Mouse (Mus musculus) kidney, postnatal 14 days (tissue): ENCODE data around the gene Gm20388.
A peak's percentile ranks its signal among the peaks of the same experiment; 100 is the strongest.

ENCODE experiments used
- DNase-seq: peaks from one replicate; pipeline ENCODE4 v3.0.0; 2022; ENCODE audit warnings: mixed read lengths

The Gm20388 gene

GRCm38 (mm10) chr8:120502428-120502827 is 591.8 kb downstream of the Gm20388 start:
- no peak for DNase-seq

DNA sequence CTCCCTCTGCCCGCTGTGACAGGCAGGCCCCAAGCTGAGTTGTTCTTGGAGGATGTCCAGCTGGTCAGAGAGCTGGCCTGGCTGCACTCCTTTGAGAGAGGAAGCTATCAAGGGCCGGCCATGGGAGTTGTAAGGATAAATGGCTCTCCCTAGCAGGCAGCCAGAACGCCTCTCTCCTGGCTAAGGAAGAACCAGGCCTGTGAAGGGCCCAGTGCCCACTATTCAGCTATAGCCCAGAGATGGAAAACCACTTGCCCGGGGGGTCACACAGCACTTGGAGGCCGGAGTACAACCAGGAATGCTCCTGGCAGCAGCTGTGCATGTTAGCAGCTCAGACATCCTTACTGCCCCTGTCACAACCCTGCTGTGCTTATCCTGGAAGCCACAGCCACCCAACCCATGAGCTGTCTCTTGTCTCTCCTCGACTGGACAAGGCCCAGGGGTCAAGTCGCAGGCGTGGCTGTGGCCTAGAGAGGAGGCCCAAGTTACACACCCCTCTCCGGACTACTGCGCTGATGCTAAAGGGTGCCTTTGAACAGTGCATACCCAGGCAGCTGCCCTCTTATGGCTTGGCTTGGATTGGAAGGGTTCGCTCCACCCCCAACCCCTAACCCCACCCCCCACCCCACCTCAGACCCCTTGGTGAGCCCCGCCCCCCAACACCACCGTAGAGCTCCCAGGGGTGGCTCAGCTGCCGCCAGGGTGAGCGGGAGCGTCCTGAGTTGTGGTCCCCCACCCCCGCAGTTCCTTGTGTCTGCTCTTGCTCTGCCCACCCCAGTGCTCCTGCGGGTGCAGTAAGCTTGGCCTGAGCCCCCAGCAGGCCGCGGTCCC is 593.8 kb downstream of the Gm20388 start:
- peak; percentile 88 for DNase-seq

- peak; percentile 47 for DNase-seq
These were observed 594.5 kb downstream of the Gm20388 start for GRCm38 (mm10) chr8:120505082-120505511.

DNA sequence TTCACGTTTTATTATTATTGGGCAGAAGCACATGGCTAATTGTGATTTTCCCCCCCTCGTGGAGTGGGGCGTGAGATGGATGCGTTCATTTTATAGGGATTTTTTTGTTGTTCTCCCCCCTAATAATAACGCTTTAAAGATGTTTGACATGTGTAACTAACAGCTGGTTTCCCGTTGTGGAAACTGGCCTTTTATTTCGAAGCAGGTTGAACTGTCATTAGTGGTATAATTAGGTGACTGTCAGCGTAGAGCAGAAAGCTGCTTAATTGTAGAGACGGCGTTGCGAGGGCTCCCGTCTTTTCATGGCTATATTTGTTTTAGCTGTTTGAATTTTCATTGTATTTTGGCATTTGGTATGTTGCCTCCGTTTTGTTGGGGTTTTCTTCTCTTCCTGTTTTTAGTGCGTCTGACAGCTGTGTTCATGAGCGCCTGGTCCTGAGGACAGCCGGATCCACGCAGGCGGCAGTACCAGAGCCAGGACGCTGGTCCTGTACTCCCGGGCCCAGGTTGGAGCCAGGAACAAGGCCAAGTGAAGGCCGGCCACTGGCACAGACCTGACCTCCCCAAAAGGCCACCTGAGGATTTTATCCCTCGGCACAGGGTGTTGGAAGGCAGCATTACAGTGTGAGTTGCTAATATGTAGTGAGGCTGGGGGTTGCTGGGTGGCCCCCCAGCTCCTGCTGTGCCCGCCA is 595.1 kb downstream of the Gm20388 start:
- DNase-seq: no peak

GRCm38 (mm10) chr8:120506562-120506961 is 595.9 kb downstream of the Gm20388 start:
- no peak for DNase-seq

DNA sequence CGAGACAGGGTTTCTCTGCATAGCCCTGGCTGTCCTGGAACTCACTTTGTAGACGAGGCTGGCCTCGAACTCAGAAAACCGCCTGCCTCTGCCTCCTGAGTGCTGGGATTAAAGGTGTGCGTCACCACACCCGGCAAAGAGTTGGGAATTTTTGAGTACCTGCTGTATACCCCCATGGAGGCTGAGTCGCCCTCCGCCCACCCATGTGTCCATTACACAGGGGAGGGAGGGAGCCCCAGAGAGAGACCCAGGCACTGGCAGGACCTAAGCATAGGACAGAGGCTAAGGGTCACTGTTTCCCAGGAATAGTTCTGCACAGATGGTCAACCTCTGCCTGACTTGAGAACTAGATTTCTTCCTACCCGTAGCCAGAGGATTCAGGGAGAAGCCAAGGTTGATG is 596.6 kb downstream of the Gm20388 start:
- DNase-seq: no peak

DNA sequence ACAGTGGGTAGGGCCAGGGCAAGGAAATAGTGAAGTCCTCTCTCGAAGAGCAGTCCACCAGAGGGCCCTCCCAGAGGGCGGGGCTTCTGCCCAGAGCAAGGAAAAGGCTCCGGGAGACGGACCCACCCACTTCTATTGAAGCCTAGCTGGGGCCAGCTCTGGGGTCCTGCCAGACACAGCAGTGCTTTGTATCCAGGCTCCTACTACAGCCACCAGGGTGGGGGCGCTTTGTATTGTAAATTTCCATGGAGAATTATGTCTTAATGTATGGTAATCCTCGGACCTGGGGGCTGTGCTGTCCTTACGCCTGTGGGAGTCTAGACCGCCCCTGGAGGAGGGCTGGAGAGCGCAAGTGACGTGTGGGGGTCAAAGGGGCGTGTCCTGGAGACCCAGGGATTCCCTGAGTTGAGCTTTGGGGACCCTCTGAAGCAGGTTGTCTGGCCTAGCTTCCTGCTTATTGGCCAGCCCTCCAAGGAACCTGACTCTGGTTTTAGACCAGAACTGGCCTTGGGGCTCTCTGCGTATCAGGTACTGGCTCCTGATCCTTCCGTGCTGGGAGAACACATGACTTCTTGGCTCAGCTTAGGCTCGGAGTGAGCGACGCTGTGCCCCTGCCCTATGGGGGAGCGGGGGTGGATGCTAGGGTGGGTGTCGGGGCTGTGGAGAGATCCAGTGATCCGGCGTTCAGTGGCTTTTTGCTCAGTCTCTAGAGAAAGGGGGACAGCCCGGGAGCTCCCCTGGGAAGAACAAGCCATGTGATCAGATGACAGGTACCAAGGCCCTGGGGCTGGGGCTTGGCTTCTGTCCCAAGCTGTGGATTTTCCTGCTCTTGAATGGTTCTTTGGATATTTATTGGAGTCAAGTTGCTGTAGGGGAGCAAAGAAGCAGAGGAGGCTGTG is 598.7 kb downstream of the Gm20388 start:
- DNase-seq: no peak

DNA sequence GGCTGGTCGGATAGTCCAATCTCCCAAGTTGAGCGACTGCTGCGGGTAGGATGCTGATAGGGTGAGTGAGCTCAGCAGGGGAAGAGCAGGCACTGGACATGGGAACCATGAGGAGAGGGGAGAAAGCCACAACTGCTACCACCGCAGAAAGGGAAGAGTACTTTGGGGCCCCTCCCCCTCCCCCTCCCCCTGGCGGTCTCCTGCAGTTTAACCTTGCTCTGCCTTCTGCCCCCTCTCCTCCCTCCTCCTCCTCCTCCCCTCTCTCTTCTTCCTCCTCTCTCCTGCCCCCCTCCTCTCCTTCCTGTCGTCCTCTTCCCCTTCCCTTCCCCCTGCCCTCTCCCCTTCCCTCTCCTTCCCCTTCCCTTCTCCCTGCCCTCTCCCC is 599.4 kb downstream of the Gm20388 start:
- DNase-seq: no peak

DNA sequence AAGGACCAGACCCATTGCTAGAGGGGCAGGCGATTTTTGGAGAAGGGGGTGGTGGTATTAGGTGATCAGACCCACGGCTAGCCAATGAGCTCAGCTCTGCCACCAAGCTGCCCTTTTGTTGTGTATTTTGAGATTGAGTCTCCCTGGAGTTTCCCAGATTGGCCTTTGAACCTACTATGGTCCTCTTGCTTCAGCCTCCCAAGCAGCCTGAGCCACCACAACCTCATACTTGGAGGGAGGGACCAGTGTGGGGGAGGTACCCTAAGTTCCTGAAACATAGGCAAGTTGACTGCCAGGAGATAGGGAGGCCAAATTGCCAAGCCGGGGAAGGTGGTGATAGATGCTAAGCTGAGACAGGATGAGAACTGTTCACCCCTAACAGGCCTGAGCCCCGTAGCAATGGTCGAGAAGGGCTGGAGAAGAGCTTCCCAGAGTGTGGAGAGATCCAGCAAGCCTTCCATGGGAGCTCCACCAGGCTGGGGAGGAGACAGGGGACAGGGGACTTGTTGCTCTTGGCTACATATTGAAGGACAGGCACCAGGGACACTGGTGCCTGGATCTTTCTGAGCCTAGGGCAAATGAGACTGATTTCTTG is 600.3 kb downstream of the Gm20388 start:
- DNase-seq: no peak

DNA sequence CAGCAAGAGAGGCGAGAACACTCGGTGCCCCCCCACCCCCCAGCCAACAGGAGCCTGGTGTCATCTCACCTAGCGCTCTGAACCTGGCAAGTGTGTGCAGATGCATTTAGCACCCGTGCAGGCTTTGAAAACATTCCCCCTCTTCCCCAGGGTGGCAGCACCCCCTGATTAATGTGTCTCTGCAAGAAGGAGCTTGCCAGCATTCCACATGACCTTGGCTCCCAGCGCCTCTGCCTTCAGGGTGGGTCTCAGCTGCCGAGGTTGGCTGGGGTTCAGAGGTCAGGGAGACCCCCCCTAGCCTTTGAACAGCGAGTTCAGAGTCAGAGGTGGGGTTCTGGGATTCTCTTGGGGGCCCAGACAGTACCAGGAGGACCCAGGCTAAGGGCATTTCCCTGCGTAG is 601.1 kb downstream of the Gm20388 start:
- DNase-seq: peak; percentile 38

GRCm38 (mm10) chr8:120512326-120512725 is 601.7 kb downstream of the Gm20388 start:
- no peak for DNase-seq

- DNase-seq: no peak
These were observed 602.5 kb downstream of the Gm20388 start for GRCm38 (mm10) chr8:120513145-120513544.

DNA sequence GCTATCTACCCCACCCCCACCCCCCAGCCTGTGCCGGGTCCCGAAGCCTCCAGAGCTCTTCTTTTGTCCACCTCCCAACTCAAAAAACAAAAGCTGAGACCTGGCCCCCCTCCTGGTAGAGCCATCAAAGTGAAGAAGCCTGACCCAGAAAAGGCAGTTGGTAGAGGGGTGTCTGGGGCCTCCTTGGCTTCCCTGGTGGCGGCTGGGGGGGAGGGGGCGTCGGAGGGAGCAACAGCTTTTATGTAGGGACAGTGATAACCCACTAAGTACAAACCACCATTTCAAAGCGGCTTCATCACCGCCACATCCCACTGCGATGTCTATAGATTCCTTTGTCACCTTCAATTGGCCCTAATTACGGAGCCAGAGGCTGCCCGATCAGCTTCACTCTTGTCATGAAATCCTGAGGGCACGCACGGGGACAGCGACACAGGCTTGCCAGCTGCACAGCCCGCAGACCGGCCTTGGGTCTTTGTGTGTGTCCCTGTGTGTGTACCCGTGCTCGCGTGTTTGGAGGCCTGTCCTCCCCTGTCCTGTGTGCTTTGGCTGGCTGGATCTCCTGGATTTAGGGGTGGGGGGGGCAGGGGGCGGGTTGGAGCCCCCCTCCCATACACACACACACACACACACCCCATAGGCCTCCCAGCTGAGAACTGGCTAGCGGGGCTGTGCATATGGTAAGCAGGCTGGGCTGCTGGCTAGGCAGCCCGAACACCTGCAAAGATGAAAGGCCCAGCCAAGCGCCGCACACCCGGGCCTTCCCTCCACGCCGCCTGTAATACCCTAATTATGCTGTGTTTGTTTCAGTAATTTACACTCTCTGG is 603.2 kb downstream of the Gm20388 start:
- DNase-seq: no peak

DNA sequence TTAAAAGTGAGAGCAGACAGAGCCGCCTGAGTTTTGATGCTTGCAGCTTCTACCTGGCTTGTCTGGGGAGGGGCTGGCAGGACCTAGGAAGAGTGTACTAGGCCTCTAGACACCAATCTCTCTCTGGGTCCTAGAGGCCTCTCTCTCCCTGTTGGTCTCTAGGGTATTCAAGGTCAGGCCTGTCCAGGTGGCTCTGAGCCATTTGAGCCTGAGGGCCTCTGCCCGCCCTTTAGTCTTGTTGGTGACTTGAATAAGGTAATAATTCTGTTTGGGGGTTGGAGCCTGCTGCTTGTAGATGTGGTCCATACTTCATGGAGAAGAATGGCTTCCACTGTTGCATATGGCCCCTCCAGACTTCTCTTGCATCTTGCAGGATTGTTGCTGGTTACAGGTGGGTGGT is 604.6 kb downstream of the Gm20388 start:
- DNase-seq: no peak

- no peak for DNase-seq
These were observed 605.0 kb downstream of the Gm20388 start for GRCm38 (mm10) chr8:120515650-120516049.

DNA sequence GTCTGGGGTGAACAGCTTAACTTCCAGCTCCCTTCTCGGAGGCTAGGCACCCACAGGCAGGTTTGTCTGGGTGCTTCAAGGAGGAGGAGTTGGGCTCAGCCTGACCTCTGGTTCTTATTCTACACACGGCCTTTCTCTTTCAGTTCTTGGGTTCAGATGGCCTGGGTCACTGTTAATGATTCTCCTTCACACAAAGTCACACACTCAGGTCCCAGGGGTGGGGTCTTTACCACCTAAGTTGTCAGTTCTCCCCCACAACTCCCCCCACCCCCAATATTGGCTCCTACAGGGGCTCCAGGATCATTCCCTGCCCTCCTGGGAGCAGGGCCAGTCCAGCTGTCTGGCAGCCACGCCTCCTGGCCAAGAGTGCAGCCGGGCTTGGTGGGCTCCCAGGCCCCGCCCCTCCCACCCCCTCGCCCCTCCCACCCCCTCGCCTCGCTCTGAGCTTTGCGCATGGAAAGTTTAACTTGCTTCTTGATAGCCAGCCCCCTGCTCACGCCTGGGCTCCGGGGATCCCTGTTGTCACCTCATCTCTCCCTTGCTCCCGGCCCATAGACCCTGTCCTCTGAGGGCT is 605.6 kb downstream of the Gm20388 start:
- no peak for DNase-seq

DNA sequence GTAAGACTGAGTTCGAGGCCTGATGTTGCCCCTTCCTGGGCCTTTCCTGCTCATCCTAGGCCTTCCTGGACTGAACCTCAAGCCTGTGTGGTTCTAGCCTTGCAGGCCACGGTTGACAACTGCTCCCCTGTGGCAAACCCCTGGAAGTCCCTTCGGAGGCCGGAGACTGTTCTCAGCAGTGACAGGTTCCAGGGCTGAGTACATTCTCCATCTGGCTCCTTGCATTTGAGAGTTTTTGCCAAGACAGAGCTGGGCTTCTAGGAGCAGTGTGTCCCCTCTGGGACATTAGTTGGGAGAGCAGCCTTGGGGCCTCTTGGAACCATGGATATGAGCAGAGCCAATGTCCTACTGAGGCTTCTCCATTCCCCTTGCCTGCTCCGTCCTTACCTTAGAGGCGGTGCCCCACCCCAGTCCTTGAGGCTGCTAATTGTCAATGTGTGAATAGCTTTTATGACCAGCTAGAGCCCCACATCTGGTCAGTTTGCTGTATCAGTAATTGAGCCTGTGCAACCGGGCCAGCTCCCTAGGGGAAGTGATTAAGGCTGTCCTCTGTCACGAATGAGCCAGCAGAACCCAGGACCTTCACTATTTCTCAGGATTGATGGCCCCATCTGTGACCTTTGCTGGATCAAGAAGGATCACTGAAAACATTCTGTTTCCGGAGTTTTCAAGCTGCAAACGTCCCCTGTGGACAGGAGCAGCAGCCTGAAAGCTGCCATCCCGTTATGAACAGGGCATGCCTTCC is 607.2 kb downstream of the Gm20388 start:
- DNase-seq: no peak

GRCm38 (mm10) chr8:120518736-120519534 is 608.3 kb downstream of the Gm20388 start:
- DNase-seq: no peak

DNA sequence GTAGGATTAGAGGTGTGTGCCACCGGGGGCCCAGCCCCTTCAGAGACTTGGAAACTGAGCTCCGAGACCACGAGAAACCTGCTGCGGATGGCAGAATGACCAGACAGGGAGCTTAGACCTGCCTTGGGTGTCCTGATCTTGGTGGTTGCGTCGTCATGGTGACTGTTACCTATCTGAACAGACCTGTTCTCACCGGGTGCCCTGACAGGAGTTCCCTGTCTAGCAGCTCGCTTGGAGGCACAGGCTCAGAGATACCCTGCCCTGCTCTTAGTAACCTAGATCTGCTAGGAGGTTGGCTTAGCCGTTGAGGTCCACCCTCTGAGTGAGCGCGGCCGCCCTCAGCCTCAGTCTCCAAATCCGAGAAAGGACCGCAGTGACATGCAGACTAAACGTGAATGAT is 609.6 kb downstream of the Gm20388 start:
- no peak for DNase-seq
